Mouse (Mus musculus) forebrain, embryonic 13.5 days (tissue): Measurements from ENCODE around the gene Mapkapk2. TPM values are rescaled to one million over a fixed set of nuclear protein-coding genes. Genes with fewer than 3 reads are reported as not detected.

Source experiments
- ATAC-seq: fragments of 200-750 bp; cut with Nextera tagmentation; 2 replicates; pipeline ENCODE4 v1.8.0; 2017
- H3K27ac ChIP-seq: fragments of 300-500 bp; sonication (generic); 2 replicates; pipeline ENCODE4 v1.5.1; 2015; ENCODE audit warnings: inconsistent platforms, mild to moderate bottlenecking, moderate library complexity
- H3K27me3 ChIP-seq: fragments of 300-500 bp; sonication (generic); 2 replicates; pipeline ENCODE4 v1.6.1; 2015; ENCODE audit warnings: mild to moderate bottlenecking, inconsistent platforms
- H3K36me3 ChIP-seq: fragments of 300-500 bp; sonication (generic); 2 replicates; pipeline ENCODE4 v1.6.1; 2015; ENCODE audit warnings: mild to moderate bottlenecking, inconsistent platforms; ENCODE audit not compliant: poor library complexity, severe bottlenecking
- H3K4me1 ChIP-seq: fragments of 300-500 bp; sonication (generic); 2 replicates; pipeline ENCODE4 v1.6.1; 2015; ENCODE audit warnings: inconsistent platforms
- H3K4me2 ChIP-seq: fragments of 300-500 bp; sonication (generic); 2 replicates; pipeline ENCODE4 v1.6.1; 2015; ENCODE audit warnings: inconsistent platforms, mild to moderate bottlenecking, moderate library complexity
- H3K4me3 ChIP-seq: fragments of 300-500 bp; sonication (generic); 2 replicates; pipeline ENCODE4 v1.5.1; 2015; ENCODE audit warnings: mild to moderate bottlenecking, inconsistent platforms
- H3K9ac ChIP-seq: fragments of 300-500 bp; sonication (generic); 2 replicates; pipeline ENCODE4 v1.6.1; 2015; ENCODE audit warnings: mild to moderate bottlenecking, inconsistent platforms
- H3K9me3 ChIP-seq: fragments of 300-500 bp; sonication (generic); replicated peaks from 2 replicates; pipeline ENCODE4 v1.6.1; 2016; ENCODE audit warnings: inconsistent platforms
- WGBS: fragments of 180-500 bp; shearing (Covaris S2); methylation state at CpG from one replicate; pipeline ENCODE4 v1.1.7; 2015; 5-methylcytosine and 5-hydroxymethylcytosine counted together
- polyA plus RNA-seq: library from polyadenylated mRNA; unstranded; fragments of >200 nt; fragmentation: Nextera tagmentation; extraction: Ambion mirVana; gene quantifications from 2 replicates; pipeline ENCODE4 v1.2.1, GENCODE M21; 2015

Mapkapk2 gene
- polyA plus RNA-seq, 1 experiment from 2014 or later = 28.4 TPM

DNA sequence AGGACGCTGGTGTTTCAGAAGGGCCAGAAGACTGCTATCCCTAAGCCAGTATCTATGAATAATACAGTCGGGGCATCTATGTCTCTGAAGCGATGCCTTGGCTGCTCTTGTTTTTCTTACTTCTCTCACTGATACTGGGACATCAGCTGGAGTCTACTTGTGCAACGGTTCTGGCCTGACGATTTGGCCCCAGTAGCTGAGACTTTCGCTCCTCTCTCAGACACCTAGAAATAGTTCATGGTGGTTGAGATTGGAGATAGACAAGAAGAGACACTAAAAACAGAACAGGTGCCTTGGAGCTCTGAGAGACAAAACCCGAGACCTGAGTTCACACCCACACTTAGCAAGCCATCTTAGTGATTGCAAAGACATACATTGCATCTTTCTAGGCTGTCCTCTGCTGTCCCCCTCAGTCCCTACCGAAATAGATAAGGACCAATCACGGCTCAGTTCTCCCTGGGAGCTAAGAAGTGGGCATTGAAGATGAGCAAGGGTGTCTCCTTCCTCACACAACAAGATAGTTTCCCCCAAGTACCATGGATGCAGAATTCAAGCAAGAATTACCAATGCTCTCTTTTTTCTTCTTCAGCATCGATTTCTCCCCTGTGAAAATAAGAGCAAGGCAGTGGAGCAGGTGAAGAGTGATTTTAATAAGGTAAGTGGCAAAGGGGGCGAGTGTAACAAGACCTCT, 75.6 kb downstream of the Mapkapk2 start:
- 87% methylated on average over 11 of the region's 11 CpGs for WGBS
- Histone ChIP-seq H3K4me2 (no peak overlapping the region), H3K27ac (no peak overlapping the region), H3K36me3 (no peaks in the 10 kb centered on the region), H3K4me1 (no peaks in the 10 kb centered on the region), H3K9ac (no peak overlapping the region), H3K9me3 (no peaks in the 10 kb centered on the region), H3K27me3 (no peaks in the 10 kb centered on the region), H3K4me3 (no peak overlapping the region)
- no peak for ATAC-seq

DNA sequence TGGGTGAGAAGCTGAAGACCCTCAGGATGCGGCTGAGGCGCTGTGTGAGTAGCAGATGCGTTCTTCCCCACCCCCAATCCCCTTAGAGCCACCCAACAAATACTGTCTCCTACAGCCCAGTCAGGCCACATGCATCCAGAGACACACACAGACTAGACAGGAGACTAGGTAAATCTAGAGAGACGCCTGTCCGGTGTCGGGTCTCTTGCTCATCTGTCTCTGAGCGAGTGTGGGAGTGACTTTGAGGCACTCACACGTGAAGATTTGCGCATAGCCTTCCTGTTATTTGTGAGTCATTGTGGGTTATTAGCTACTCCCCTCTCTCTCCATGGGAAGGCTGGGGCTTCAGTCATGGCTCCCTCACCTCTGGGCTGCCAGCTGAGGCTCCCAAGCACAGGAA, 76.2 kb downstream of the Mapkapk2 start:
- Histone ChIP-seq H3K4me1 (no peaks in the 10 kb centered on the region), H3K27me3 (no peaks in the 10 kb centered on the region), H3K9ac (no peak overlapping the region), H3K36me3 (no peaks in the 10 kb centered on the region), H3K4me2 (no peak overlapping the region), H3K27ac (no peak overlapping the region), H3K4me3 (no peak overlapping the region), H3K9me3 (no peaks in the 10 kb centered on the region)
- no peak for ATAC-seq
- 81% methylated on average over 9 of the region's 9 CpGs for WGBS

DNA sequence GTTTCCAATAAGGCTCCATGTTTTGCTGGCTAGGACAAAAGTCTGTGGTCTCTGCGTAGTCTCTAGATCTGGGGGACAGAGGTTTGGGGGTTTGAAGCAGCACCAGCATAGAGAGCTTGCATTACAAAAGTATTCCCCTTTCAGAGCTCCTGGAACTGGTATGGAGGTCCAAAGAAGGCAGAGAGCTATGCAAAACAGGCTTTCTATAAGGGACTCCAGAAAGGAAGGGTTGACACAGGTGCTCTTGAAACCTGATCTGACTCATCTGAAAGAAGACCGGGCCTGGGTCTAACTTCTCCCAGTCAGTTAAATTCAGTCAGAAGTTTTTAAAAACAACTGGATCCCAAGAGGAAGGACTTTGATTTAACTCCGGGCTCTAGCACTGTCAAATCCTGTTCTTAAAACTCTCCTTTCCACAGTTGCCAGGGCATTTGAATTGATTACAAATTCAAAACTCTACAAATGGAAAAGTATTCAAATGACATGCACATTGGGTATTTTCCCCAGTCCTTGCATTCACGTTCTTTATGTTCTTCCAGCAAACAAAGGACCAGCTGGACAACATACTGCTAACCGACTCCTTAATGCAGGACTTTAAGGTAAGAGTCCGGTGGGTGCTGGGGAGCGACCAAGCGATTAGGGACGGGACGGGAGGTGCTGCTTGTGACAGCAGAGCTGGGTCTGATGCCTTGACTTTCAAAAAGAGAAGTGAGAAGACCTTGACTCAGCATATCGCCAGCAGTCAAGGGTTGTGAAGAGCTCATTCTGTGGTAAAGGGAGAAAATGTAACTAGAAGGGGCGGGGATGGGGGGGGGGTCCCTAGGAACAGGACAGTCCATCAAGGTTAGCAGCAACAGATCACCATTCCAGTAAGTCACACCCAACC, 77.0 kb downstream of the Mapkapk2 start:
- H3K27me3 ChIP-seq = no peaks in the 10 kb centered on the region
- H3K9ac ChIP-seq = no peak overlapping the region
- 60% methylated on average over 12 of the region's 12 CpGs for WGBS
- H3K4me3 ChIP-seq = no peak overlapping the region
- H3K36me3 ChIP-seq = no peaks in the 10 kb centered on the region
- H3K27ac ChIP-seq = no peak overlapping the region
- H3K4me1 ChIP-seq = no peaks in the 10 kb centered on the region
- no peaks in the 10 kb centered on the region for H3K9me3 ChIP-seq
- no peak for ATAC-seq
- no peak overlapping the region for H3K4me2 ChIP-seq

DNA sequence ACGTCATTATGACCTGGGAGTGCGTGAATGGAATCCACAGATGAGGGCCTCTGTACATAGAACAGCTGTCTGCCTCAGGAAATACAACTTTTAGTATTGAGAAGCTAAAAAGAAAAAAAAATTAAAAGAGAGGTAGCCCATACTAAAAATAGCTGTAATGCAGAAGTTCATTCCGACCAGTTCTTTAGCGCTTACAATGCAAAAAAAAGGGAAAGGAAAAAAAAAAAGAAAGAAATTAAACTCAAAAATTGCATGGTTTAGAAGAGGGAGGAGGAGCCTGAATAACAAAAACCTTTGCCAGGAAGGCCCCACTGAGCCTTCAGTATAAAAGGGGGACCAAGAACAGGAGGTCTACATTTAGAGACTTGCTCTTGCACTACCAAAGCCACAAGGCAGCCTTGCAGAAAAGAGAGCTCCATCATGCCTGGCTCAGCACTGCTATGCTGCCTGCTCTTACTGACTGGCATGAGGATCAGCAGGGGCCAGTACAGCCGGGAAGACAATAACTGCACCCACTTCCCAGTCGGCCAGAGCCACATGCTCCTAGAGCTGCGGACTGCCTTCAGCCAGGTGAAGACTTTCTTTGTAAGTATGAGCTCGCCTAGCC, 78.0 kb downstream of the Mapkapk2 start, which contains the start of gene Il10:
Gene Il10 (plus strand): TSS at position 354 of the 607 bp plus-strand sequence.
- 84% methylated on average over 8 of the region's 8 CpGs for WGBS
- Histone ChIP-seq H3K9me3 (no peaks in the 10 kb centered on the region), H3K4me2 (no peak within 1 kb of the TSS), H3K4me1 (no peaks in the 10 kb centered on the region), H3K4me3 (no peak within 1 kb of the TSS), H3K36me3 (no peaks in the 10 kb centered on the region), H3K27ac (no peak within 1 kb of the TSS), H3K27me3 (no peaks in the 10 kb centered on the region), H3K9ac (no peak within 1 kb of the TSS)
- no peak for ATAC-seq

DNA sequence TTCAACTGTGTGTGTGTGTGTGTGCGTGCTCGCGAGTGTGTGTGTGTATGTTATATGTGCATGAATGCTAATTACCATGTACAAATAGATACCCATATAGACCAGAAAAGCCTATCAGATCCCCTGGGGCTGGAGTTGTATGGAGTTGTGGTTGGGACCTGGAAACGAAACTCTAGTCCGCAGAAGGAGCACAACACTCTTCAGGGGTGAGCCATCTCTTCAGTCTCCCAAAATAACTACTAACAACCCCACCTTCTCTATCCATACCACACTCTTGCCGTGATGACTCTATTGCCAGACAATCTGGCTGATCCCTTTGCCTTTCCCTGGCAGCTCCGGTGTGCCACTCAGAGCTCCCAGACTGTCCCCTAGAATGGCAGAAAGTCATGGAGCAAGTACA, 81.7 kb downstream of the Mapkapk2 start:
- no peak overlapping the region for H3K9ac ChIP-seq
- no peak overlapping the region for H3K4me2 ChIP-seq
- H3K9me3 ChIP-seq = no peaks in the 10 kb centered on the region
- no peak for ATAC-seq
- no peaks in the 10 kb centered on the region for H3K27me3 ChIP-seq
- no peak overlapping the region for H3K4me3 ChIP-seq
- no peak overlapping the region for H3K27ac ChIP-seq
- no peaks in the 10 kb centered on the region for H3K4me1 ChIP-seq
- no peaks in the 10 kb centered on the region for H3K36me3 ChIP-seq
- WGBS = 95% methylated on average over 7 of the region's 7 CpGs

DNA sequence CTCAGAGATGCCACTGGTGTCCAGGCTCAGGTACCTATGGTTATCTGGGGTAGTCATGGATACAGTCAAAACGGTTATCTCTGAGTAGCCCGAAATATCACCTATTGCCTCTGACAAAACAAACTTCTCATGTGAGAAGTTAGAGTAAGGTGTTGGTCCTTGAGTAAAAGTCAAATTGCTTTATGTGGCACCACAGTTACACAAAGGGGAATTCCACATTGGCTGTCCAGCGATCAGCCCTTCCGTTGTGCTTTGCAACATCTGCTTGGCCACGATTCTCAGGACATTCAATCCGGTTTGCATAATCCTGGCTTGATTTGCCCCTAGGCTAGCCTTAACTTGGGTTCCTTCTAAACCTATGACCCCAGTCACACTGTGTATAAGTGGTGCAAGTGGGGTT, 82.3 kb downstream of the Mapkapk2 start:
- no peaks in the 10 kb centered on the region for H3K9me3 ChIP-seq
- H3K36me3 ChIP-seq = no peaks in the 10 kb centered on the region
- H3K9ac ChIP-seq = no peak overlapping the region
- no peak overlapping the region for H3K4me2 ChIP-seq
- ATAC-seq = no peak
- no peak overlapping the region for H3K4me3 ChIP-seq
- H3K27me3 ChIP-seq = no peaks in the 10 kb centered on the region
- no peaks in the 10 kb centered on the region for H3K4me1 ChIP-seq
- 90% methylated on average over 6 of the region's 6 CpGs for WGBS
- H3K27ac ChIP-seq = no peak overlapping the region

DNA sequence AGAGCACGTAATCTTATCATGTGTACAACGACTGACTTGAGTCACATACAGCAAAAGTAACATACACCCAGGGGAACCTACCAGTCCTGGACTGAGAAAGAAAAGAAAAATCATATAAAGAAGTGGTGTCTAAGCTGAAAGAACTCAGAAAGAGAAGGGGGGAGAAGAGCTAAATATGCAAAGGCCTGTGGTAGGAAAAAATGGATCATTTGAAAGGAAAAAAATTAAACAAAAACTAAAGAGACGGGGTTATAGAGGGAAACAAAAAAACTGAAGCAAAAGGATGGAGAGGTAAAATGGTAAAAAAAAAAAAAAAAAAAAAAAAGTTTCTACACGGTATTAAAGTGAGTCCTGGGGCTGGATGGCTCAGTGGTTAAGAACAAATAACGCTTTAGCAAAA, 83.7 kb downstream of the Mapkapk2 start:
- no peak overlapping the region for H3K9ac ChIP-seq
- H3K9me3 ChIP-seq = no peaks in the 10 kb centered on the region
- no peaks in the 10 kb centered on the region for H3K27me3 ChIP-seq
- WGBS = 92% methylated on average over 5 of the region's 5 CpGs
- H3K36me3 ChIP-seq = no peaks in the 10 kb centered on the region
- no peaks in the 10 kb centered on the region for H3K4me1 ChIP-seq
- no peak overlapping the region for H3K4me2 ChIP-seq
- ATAC-seq = no peak
- no peak overlapping the region for H3K4me3 ChIP-seq
- no peak overlapping the region for H3K27ac ChIP-seq

DNA sequence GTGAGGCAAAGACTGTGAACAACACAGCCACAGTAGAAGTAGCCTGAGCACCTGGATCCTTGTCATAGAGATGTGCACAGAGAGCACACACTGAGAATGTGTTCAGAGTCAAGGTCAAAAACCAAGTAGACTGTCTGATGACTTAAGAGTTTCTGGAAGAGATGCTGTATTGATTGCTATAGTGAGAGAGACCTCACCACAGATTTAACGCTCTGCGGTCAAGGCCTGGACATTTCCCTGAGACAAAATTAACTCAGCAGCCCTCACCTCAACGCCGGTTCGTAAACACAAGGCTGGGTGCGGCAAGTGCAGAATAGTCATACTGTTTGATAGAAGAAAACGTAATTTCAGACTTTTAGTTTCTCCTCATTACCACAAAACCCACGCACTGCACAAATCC, 85.1 kb downstream of the Mapkapk2 start:
- Histone ChIP-seq H3K27ac (no peak overlapping the region), H3K27me3 (no peaks in the 10 kb centered on the region), H3K36me3 (no peaks in the 10 kb centered on the region), H3K9me3 (no peaks in the 10 kb centered on the region), H3K9ac (no peak overlapping the region), H3K4me1 (no peaks in the 10 kb centered on the region), H3K4me2 (no peak overlapping the region), H3K4me3 (no peak overlapping the region)
- no peak for ATAC-seq
- WGBS = 68% methylated on average over 8 of the region's 8 CpGs

DNA sequence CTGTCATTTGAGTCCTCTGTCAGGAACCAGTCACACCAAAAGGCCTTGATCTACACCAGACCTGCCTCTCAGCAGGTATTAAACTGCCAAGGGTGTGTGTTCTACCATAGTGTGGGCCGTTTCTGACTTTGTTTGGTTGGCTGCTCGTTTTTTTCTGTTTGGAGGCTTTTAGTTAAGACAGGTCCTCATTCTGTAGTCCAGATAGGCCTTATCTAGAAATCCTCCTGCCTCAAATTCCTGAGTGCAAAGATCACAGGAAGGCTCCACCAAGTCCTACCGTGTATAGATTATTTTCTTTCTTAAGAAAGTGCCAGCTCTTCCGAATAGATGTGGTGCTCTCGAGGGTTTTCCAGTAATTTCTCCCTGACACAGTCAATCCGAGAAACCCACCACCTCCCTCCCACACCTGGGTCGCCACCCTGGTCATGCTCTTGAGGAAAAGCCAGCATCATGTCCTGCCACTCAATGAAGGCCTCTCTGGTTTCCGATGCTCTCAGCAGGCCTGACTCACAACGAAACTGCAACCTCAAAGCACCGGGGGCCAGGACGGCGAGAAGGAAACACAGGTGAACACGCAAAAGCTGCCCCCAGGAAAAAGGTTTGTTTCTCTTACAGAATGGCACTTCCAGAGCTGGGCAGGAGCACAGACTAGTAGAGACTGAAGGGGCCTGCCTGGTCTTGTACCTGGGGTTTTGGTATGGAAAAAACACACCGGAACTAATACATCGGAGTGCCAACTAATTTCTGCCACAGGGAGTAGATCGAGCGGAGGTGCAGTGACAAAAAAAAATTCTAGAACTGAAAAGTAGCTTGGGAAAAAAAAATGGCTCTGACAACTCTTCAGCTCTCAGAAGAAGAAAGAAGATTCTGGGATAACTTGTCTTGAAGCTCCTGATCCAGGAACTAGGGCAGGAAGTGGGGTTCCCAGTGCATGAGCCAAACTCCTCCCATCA, 87.1 kb downstream of the Mapkapk2 start:
- Histone ChIP-seq H3K27ac (no peak overlapping the region), H3K27me3 (no peaks in the 10 kb centered on the region), H3K4me2 (no peak overlapping the region), H3K9me3 (no peaks in the 10 kb centered on the region), H3K4me1 (no peaks in the 10 kb centered on the region), H3K36me3 (no peaks in the 10 kb centered on the region), H3K9ac (no peak overlapping the region), H3K4me3 (no peak overlapping the region)
- ATAC-seq = no peak
- 85% methylated on average over 17 of the region's 17 CpGs for WGBS

DNA sequence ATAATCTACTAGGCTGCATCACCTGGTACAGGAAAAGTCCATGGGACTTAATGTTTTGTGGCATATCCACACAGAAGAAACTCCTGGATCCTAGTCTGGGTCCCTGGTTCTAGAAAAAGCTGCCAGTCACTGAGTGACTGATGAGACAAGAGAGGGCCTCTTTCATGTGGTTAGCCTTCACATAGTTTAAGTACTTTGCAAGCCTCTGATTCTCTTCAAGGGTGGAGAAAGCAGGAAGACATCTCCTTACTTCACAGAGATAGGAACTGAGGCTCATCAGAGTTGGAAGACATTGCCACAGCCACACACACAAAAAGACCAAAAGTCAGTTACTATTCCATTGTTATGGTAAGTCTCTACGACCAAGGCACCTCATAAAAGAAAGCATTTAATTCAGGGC, 91.6 kb downstream of the Mapkapk2 start:
- Histone ChIP-seq H3K4me3 (no peak overlapping the region), H3K9me3 (no peaks in the 10 kb centered on the region), H3K36me3 (no peaks in the 10 kb centered on the region), H3K4me2 (no peak overlapping the region), H3K9ac (no peak overlapping the region), H3K4me1 (no peaks in the 10 kb centered on the region), H3K27me3 (no peaks in the 10 kb centered on the region), H3K27ac (no peak overlapping the region)
- no peak for ATAC-seq
- 83% methylated on average over 1 of the region's 1 CpGs for WGBS
